Mouse (Mus musculus) lung, postnatal 0 days (tissue): Measurements from ENCODE around the gene Metap1. TPM values are rescaled to one million over a fixed set of nuclear protein-coding genes. Genes with fewer than 3 reads are reported as not detected.
A peak's percentile ranks its signal among the peaks of the same experiment; 100 is the strongest.
"Not testable (repeated sequence)": the region's sequence is repeated elsewhere in the genome, so short reads cannot be mapped to it uniquely, and the experiment has no call there.

Source experiments
- ATAC-seq: fragments of 200-750 bp; cut with Nextera tagmentation; 2 replicates; pipeline ENCODE4 v1.8.0; 2017; ENCODE audit warnings: moderate library complexity
- DNase-seq: peaks from one replicate; pipeline ENCODE4 v3.0.0-alpha.2; 2016; ENCODE audit warnings: low spot score
- H3K27ac ChIP-seq: fragments of 300-500 bp; sonication (generic); 2 replicates; pipeline ENCODE4 v1.5.1; 2014; ENCODE audit warnings: antibody characterized with exemption, mild to moderate bottlenecking, low read length, mixed read lengths
- H3K27me3 ChIP-seq: fragments of 300-500 bp; sonication (generic); replicated peaks from 2 replicates; pipeline ENCODE4 v1.6.1; 2014; ENCODE audit warnings: low read length, mixed read lengths; ENCODE audit not compliant: insufficient read depth
- H3K36me3 ChIP-seq: fragments of 300-500 bp; sonication (generic); 2 replicates; pipeline ENCODE4 v1.6.1; 2014; ENCODE audit warnings: low read length, mixed read lengths; ENCODE audit not compliant: insufficient read depth
- H3K4me1 ChIP-seq: fragments of 300-500 bp; sonication (generic); 2 replicates; pipeline ENCODE4 v1.6.1; 2014; ENCODE audit warnings: antibody characterized with exemption, low read depth, low read length, mixed read lengths; ENCODE audit not compliant: insufficient read depth
- H3K4me2 ChIP-seq: fragments of 300-500 bp; sonication (generic); replicated peaks from 2 replicates; pipeline ENCODE4 v1.6.1; 2014; ENCODE audit warnings: low read depth, mild to moderate bottlenecking, low read length, moderate library complexity, mixed read lengths
- H3K4me3 ChIP-seq: fragments of 300-500 bp; sonication (generic); 2 replicates; pipeline ENCODE4 v1.5.1; 2014; ENCODE audit warnings: low read depth, low read length
- H3K9ac ChIP-seq: fragments of 300-500 bp; sonication (generic); replicated peaks from 2 replicates; pipeline ENCODE4 v1.6.1; 2014; ENCODE audit warnings: low read depth, mild to moderate bottlenecking
- H3K9me3 ChIP-seq: fragments of 300-500 bp; sonication (generic); 2 replicates; pipeline ENCODE4 v1.6.1; 2016; ENCODE audit warnings: low read length, mixed read lengths
- CTCF ChIP-seq: IDR thresholded peaks from 2 replicates; pipeline ENCODE4 v1.5.1; 2016; ENCODE audit warnings: antibody characterized with exemption, mild to moderate bottlenecking
- EP300 ChIP-seq: IDR thresholded peaks from 2 replicates; pipeline ENCODE4 v1.6.1; 2016; ENCODE audit warnings: antibody characterized with exemption, mild to moderate bottlenecking, control low read depth
- WGBS: fragments of 180-500 bp; shearing (Covaris S2); extraction: QIAGEN DNeasy Blood & Tissue Kit; methylation state at CpG from one replicate; pipeline ENCODE4 v1.1.7; 2014; 5-methylcytosine and 5-hydroxymethylcytosine counted together
- polyA plus RNA-seq: library from polyadenylated mRNA; unstranded; fragments of >200 nt; fragmentation: Nextera tagmentation; extraction: Ambion mirVana; gene quantifications from 2 replicates; pipeline ENCODE4 v1.2.1, GENCODE M21; 2015

Gene Metap1
- polyA plus RNA-seq, 1 experiment from 2014 or later, result 23.9 TPM

DNA sequence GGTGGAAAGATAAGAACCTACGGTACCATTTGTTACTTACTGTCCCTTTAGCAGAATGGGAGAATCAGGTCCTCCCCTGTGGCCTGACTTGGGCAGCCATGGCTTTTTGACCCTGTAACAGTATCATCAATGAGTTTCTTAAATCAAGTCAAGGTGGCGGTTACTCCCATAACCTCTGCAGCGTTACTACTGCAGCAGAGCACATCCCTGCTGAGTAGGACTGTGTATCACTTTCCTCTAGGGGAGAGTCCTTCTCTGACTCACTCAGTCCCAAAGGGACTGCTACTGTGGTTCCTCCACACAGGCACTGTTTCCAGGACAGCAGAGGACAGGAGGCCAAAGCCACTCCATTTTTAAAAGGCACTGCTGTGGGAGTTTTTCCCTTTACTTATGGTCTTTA is 18.2 kb downstream of the Metap1 start:
- 93% methylated on average over 3 of the region's 3 CpGs for WGBS
- Histone ChIP-seq H3K27ac (no peak overlapping the region), H3K4me1 (no peaks in the 10 kb centered on the region), H3K36me3 (peaks cover 29% of the 10 kb centered on the region), H3K9ac (no peak overlapping the region), H3K4me3 (no peak overlapping the region), H3K27me3 (no peaks in the 10 kb centered on the region), H3K4me2 (no peak overlapping the region), H3K9me3 (no peaks in the 10 kb centered on the region)
- ATAC-seq (no peak), DNase-seq (no peak)
- TF ChIP-seq EP300 (no peak), CTCF (no peak)

DNA sequence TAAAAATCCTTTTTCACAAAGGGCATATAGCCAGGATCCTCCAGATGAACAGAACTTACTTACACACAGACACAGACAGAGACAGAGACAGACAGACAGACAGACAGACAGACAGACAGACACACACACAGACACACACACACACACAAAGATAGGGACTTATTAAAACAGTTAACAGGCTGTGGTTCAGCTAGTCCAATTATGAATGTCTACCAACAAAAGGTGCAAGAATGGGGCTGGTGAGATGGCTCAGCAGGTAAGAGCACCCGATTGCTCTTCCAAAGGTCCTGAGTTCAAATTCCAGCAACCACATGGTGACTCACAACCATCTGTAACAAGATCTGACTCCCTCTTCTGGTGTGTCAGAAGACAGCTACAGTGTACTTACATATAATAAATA is 22.7 kb downstream of the Metap1 start:
- H3K4me1 ChIP-seq, ATAC-seq, H3K27me3 ChIP-seq, H3K4me2 ChIP-seq, H3K27ac ChIP-seq, DNase-seq, H3K9ac ChIP-seq, H3K9me3 ChIP-seq, H3K4me3 ChIP-seq: not testable (repeated sequence)
- 95% methylated on average over 1 of the region's 1 CpGs for WGBS
- H3K36me3 ChIP-seq, result peaks cover 47% of the 10 kb centered on the region; the same call in 1 of the 2 replicates

DNA sequence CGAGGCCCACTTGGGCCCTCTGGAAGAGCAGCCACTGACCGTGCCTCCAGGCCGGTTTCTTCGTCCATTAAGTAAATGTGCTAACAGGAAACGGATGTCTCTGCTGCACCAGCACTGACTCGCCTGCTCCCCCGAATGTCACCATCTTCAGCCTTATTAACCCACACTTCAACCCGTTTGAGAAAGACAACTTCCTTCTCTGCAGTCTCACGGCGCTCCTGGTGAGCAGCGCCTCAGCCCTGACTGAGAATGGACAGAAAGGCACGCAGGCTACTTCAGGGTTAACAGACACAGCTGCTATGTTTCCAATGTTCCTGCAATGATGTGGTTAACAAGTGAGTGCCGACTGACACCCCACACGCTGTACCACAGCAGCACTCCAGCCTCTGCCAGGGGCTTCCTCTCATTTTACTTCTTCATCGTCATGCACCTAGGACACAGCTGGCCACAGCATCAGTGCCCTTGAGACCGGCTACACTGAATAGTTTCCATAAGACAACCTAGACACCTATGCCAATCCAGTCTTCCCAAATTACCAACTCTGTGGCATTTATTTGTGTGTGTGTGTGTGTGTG is 24.7 kb downstream of the Metap1 start:
- Histone ChIP-seq H3K27me3 (no peaks in the 10 kb centered on the region), H3K27ac (no peak overlapping the region), H3K4me3 (no peak overlapping the region), H3K36me3 (peaks cover 42% of the 10 kb centered on the region; the same call in 1 of the 2 replicates), H3K9me3 (no peaks in the 10 kb centered on the region), H3K4me2 (no peak overlapping the region), H3K4me1 (no peaks in the 10 kb centered on the region), H3K9ac (no peak overlapping the region)
- DNase-seq, result no peak
- no peak for TF ChIP-seq EP300
- TF ChIP-seq CTCF, result no peak
- ATAC-seq, result no peak
- 63% methylated on average over 16 of the region's 16 CpGs for WGBS

DNA sequence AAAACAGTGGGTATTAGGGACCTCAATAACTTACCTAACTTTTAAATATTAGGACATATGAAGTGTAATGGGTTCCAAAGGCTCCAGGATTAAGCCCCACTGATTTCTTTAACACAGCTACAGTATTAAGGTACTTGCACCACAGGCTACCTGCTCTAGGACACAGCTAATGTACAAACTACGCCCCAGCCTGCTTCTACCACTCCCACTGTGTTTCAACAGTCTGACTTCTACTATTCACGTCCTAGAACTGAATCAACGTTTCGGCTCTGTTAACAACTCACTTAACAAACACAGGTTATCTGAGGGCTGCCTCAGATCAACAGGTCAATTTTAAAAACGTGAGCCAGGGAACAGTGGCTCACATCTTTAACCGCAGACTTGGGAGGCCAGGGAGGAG is 25.5 kb downstream of the Metap1 start:
- DNase-seq, result no peak
- Histone ChIP-seq H3K9ac (no peak overlapping the region), H3K4me1 (no peaks in the 10 kb centered on the region), H3K36me3 (peaks cover 38% of the 10 kb centered on the region; the same call in 1 of the 2 replicates), H3K9me3 (no peaks in the 10 kb centered on the region), H3K4me2 (no peak overlapping the region), H3K27me3 (no peaks in the 10 kb centered on the region), H3K4me3 (no peak overlapping the region), H3K27ac (no peak overlapping the region)
- ATAC-seq, result no peak
- WGBS, result 74% methylated on average over 6 of the region's 6 CpGs
- TF ChIP-seq CTCF, result no peak
- TF ChIP-seq EP300, result no peak

DNA sequence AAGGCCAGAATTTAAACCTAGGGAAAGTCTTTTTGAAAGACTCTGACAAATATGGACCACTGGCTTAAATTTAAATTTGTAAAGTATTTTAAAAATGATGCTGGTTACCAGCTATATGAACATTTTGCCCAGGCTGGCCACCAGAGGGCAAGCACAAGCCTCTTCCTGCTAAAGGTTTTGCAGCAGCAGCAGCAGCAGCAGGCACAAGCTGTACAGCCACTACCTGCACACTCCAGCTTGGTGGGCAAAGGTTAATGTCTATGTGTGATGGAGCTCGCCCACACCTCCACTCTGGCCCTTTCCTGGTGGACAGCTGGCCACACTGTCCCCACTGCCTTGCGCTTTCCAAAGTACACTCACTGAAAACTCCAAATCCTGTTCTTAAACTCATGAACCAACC is 26.2 kb downstream of the Metap1 start:
- Histone ChIP-seq H3K4me3 (no peak overlapping the region), H3K4me2 (no peak overlapping the region), H3K27ac (no peak overlapping the region), H3K4me1 (no peaks in the 10 kb centered on the region), H3K27me3 (no peaks in the 10 kb centered on the region), H3K9ac (no peak overlapping the region), H3K36me3 (peaks cover 33% of the 10 kb centered on the region; the same call in 1 of the 2 replicates), H3K9me3 (no peaks in the 10 kb centered on the region)
- whole genome bisulfite sequencing, result 87% methylated on average over 2 of the region's 2 CpGs
- ATAC-seq (no peak), DNase-seq (peak; percentile 70)
- no peak for TF ChIP-seq EP300
- peak; percentile 77 for TF ChIP-seq CTCF

DNA sequence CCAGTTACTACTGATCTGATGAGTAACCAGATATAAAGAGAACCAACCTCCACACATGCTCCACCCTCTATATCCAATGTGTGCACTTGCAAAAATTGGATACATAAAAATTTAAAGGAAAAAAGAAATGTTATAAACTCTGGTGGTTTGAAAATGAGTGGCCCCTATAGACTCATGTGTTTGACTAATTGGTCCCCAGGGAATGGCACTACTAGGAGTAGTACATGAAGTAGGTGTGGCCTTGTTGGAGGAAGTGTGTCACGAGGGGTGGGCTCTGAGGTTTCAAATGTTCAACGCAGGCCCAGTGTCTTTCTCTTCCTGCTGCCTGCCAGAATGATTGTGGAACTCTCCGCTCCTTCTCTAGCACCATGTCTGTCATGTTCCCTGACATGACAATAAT is 27.5 kb downstream of the Metap1 start:
- H3K4me3 ChIP-seq, result no peak overlapping the region
- H3K9me3 ChIP-seq, result no peaks in the 10 kb centered on the region
- peaks cover 33% of the 10 kb centered on the region; the same call in 1 of the 2 replicates for H3K36me3 ChIP-seq
- ATAC-seq (no peak), DNase-seq (no peak)
- no peak overlapping the region for H3K27ac ChIP-seq
- H3K4me2 ChIP-seq, result no peak overlapping the region
- no peak for TF ChIP-seq EP300
- no peak for TF ChIP-seq CTCF
- H3K4me1 ChIP-seq, result no peaks in the 10 kb centered on the region
- H3K27me3 ChIP-seq, result no peaks in the 10 kb centered on the region
- WGBS, result 88% methylated on average over 3 of the region's 3 CpGs
- no peak overlapping the region for H3K9ac ChIP-seq

DNA sequence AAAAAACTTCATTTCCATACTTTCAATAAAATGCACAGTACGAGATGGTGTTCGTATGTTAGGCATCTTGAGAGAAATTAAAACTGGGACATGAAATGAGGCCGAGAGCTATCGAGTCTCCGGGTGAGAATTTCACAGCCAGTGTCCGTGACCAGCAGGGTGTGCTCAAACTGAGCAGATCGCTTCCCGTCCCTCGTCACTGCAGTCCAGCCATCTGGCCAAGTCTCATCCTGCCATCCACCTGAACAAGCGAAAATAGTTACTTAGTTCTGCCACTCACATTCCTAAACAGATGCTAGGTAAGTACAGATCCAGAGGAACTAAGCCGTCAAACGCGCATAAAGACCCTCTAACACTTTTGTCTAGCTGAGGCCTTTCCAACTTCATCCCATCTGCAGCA is 29.1 kb downstream of the Metap1 start:
- DNase-seq (no peak), ATAC-seq (no peak)
- H3K4me3 ChIP-seq, result no peak overlapping the region
- H3K4me2 ChIP-seq, result no peak overlapping the region
- no peaks in the 10 kb centered on the region for H3K4me1 ChIP-seq
- 83% methylated on average over 13 of the region's 13 CpGs for WGBS
- no peaks in the 10 kb centered on the region for H3K9me3 ChIP-seq
- no peaks in the 10 kb centered on the region for H3K27me3 ChIP-seq
- no peak for TF ChIP-seq EP300
- TF ChIP-seq CTCF, result peak; percentile 49
- H3K36me3 ChIP-seq, result peaks cover 28% of the 10 kb centered on the region; the same call in 1 of the 2 replicates
- H3K9ac ChIP-seq, result no peak overlapping the region
- H3K27ac ChIP-seq, result no peak overlapping the region
